Mouse (Mus musculus): ENCODE results near the gene Zfp518b.

Zfp518b gene

GRCm38 (mm10) chr5:38684164-38684911, at the start of gene Zfp518b:
Gene Zfp518b (minus strand): TSS chr5:38684826.
- DNase-seq (ENCODE audit: low spot score in 2 of 2) = peak in 1 of 2 experiments; percentile 66

DNA sequence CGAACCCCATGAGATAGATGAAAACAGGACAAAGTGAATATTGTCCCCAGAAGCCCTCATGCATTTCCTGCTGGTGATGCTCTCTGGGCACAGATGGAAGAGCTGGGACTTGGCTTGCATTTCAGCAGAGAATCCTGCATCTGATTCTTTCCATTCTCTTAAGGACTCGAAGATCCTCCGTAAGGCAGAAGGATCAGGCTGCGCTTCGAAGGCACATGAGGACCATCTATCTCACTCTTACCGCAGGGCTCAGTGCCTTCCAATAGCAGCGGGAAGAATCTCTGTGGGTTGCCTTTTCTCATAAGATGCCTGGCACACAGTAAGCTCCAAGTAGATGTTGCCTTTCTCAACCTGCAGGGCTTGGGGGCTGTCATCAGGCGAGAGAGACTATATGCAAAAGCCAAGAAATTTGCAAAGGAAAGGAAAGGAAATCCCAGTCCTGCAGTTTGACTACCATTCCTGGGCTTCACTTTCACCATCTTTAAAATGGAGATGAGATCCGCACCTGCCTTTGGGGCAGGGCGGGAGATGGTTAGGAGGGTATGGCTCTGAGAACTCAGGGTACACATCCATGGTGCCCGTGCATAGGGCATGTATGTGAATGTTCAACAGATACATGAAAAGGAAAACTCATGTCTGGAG, 24.4 kb upstream of the Zfp518b start:
- no peak for DNase-seq (ENCODE audit: low spot score in 2 of 2)

DNA sequence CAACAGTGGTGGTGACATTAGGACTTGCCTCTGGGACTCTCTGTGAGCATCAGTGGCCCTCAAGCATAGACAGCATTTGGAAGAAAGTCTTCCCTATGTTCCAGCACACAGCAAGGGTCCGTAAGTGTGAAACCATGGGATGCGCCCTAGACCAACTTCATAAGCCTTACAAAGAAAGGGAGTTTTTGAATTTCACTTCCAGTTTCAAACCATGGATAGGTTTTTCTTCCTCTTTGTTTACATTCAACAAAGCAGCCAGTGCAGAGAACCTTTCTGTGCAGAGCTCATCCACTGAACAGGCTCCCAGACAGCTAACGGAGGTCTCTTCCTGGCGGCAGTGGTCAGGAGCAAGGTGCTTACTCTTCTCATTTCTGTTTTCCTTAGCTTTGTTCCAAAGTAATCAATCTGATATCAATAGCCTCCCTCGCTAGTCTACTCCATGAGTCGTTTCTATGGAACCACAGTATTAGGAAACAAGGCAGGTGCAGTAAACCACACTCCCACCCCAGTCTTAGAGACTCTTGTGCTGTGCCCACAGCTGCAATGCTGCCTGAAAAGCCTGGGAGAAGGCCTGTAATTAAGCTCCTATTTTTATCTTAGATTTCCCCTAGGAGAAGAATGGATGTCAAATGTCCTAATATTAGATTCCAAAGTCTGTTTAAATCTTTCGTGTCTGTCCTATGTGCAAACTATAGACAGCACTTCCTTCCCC, 22.9 kb upstream of the Zfp518b start:
- no peak for DNase-seq (ENCODE audit: low spot score in 2 of 2)

GRCm38 (mm10) chr5:38702941-38703340, 18.3 kb upstream of the Zfp518b start:
- DNase-seq (ENCODE audit: low spot score in 2 of 2) = no peak

GRCm38 (mm10) chr5:38702091-38702490, 17.5 kb upstream of the Zfp518b start:
- no peak for DNase-seq (ENCODE audit: low spot score in 2 of 2)

- no peak for DNase-seq (ENCODE audit: low spot score in 2 of 2)
These were observed 13.8 kb upstream of the Zfp518b start for GRCm38 (mm10) chr5:38698466-38698865.

GRCm38 (mm10) chr5:38698046-38698445, 13.4 kb upstream of the Zfp518b start:
- DNase-seq (ENCODE audit: low spot score in 2 of 2) = no peak

- DNase-seq (ENCODE audit: low spot score in 2 of 2) = no peak
These were observed 12.2 kb upstream of the Zfp518b start for GRCm38 (mm10) chr5:38696616-38697375.

DNA sequence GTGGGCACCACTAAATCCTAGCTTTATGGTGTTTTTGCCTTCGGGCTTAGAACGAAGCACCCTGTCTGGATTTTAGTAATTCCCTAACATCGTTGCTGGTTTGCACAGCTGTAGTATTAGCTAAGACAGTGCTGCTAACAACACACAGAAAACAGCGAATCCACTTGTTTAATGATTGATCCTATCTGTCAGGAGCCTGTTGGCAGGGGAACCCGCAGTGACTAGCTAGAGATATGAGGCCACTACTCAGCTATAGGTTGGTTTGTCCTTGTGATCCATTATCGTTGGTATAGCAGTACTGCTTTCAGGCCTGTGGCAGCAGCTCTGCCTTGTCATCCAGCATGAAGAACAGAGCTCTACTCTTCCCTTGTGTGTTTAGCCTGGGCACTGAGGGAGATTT, 8.2 kb upstream of the Zfp518b start:
- no peak for DNase-seq (ENCODE audit: low spot score in 2 of 2)

- DNase-seq (ENCODE audit: low spot score in 2 of 2) = no peak
These were observed 4.6 kb upstream of the Zfp518b start for GRCm38 (mm10) chr5:38689186-38689585.

DNA sequence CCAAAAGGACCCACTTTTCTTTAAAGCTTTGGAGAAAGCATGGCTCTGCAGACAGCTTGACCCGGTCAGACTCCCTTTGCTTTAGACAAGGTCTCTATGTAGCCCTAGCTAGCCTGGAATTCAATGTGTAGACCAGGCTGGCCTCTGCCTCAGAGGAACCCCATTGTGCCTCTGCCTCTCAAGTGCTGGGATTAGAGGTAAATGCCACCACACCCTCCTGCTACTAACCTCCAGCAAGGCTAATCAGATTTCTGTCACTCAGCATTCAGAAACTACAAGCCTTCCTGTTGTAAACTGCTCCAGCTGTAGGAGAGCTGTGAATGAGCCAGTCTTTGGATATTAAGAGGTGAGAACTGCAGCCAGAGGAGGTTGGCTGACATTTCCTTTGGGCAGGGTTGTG, 3.1 kb upstream of the Zfp518b start:
- no peak for DNase-seq (ENCODE audit: low spot score in 2 of 2)

DNA sequence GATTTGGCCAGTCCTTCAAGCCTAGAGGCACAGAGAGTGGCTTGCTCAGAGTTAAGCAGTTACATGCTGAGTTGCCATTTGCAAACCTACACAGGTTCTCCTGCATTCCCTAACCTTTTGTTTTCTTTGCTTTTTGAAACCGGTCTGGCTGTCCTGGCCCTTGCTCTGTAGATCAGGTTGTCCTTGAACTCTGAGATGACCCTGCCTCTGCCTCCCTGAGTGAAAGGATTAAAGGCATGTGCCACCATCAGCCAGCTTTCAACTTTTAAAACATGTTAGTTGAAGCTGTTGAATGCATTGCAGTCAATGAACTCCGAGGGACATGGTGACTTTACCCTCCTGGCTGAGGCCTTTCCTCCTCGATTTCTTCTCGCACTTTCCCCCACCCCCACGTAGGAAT, 25.8 kb downstream of the Zfp518b start:
- DNase-seq (ENCODE audit: low spot score in 2 of 2) = no peak

DNA sequence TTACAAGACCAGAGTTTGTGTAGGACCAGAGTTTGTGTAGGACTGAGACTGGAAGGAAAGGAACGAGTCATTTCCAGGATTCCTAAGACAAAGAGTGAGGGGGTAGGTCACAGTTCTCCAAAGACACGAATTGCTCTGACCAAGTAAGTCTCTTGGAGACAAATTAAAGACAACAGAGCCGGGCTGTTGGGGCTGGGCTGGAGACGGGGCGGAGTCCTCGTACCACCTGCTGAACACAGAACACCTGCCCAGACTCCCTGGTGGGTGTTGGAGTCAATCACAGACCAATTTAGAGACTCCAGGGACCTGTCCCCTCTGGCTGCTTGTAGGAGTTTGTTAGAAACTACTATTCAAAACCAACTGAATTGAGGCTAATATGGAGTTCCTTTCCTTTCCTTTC, 28.4 kb downstream of the Zfp518b start:
- DNase-seq (ENCODE audit: low spot score in 2 of 2) = no peak

GRCm38 (mm10) chr5:38655421-38655928, 29.2 kb downstream of the Zfp518b start:
- DNase-seq (ENCODE audit: low spot score in 2 of 2) = no peak

- DNase-seq (ENCODE audit: low spot score in 2 of 2) = no peak
These were observed 30.1 kb downstream of the Zfp518b start for GRCm38 (mm10) chr5:38654571-38654970.

GRCm38 (mm10) chr5:38653101-38653500, 31.5 kb downstream of the Zfp518b start:
- no peak for DNase-seq (ENCODE audit: low spot score in 2 of 2)

GRCm38 (mm10) chr5:38651455-38651854, 33.2 kb downstream of the Zfp518b start:
- DNase-seq (ENCODE audit: low spot score in 2 of 2) = no peak

DNA sequence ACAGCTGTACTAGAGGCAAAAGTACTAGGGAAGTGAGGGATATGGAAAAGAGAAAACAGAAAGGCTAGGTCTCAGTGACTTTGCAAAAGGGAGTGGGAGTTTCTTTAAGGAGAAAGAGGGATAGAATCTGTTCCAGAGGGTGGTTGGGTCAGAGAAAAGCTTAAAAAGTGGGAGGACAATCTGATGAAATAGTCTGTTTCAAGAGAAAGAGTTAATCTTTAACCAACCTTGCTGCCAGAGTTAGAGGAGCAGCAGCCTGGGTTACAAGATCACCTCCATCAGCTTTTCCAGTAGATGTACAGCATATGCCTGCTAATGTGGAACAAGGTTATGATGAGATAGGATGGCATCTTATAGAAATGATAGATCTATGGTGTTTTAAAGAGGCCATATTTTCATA, 43.1 kb downstream of the Zfp518b start:
- no peak for DNase-seq (ENCODE audit: low spot score in 2 of 2)

GRCm38 (mm10) chr5:38636301-38636749, 48.3 kb downstream of the Zfp518b start:
- DNase-seq (ENCODE audit: low spot score in 2 of 2) = no peak

DNA sequence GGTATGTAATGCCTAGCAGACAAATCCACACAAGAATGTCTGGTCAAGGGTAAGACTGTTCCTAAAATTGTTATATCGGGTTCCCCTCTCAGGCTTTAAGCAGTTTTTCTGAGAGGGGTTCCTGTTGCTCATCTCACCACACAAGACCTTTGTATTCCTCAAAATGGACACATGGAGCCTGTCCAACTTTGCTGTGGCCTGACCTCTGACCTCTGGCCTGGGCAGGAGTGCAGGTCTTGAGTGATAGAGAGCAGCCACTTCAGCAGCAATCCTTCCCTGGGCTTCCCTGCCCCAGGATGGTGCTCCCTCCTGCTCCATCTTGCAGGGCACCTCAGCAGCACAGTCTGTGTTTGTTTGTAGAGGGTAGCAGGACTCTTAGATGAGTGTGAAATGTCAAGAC, 48.9 kb downstream of the Zfp518b start:
- DNase-seq (ENCODE audit: low spot score in 2 of 2) = no peak

- no peak for DNase-seq (ENCODE audit: low spot score in 2 of 2)
These were observed 50.1 kb downstream of the Zfp518b start for GRCm38 (mm10) chr5:38634321-38635164.
